Mouse (Mus musculus) hindbrain, embryonic 11.5 days (tissue): Measurements from ENCODE around the gene Tes. TPM values are rescaled to one million over a fixed set of nuclear protein-coding genes. Genes with fewer than 3 reads are reported as not detected.
A peak's percentile ranks its signal among the peaks of the same experiment; 100 is the strongest.

Experiments used
- ATAC-seq: fragments of 200-750 bp; cut with Nextera tagmentation; 2 replicates; pipeline ENCODE4 v1.8.0; 2017; ENCODE audit warnings: mild to moderate bottlenecking, moderate TSS enrichment, moderate library complexity; ENCODE audit not compliant: low FRiP score
- DNase-seq: peaks from one replicate; pipeline ENCODE4 v3.0.0-alpha.2; 2015; ENCODE audit warnings: low spot score
- H3K27ac ChIP-seq: fragments of 300-500 bp; sonication (generic); 2 replicates; pipeline ENCODE4 v1.5.1; 2014; ENCODE audit warnings: mild to moderate bottlenecking, low read depth, low read length
- H3K27me3 ChIP-seq: fragments of 300-500 bp; sonication (generic); 2 replicates; pipeline ENCODE4 v1.6.1; 2014; ENCODE audit warnings: mild to moderate bottlenecking, low read length, moderate library complexity, mixed read lengths; ENCODE audit not compliant: control insufficient read depth, insufficient read depth
- H3K36me3 ChIP-seq: fragments of 300-500 bp; sonication (generic); 2 replicates; pipeline ENCODE4 v1.6.1; 2014; ENCODE audit warnings: mild to moderate bottlenecking, low read length, moderate library complexity, mixed read lengths; ENCODE audit not compliant: control insufficient read depth, insufficient read depth
- H3K4me1 ChIP-seq: fragments of 300-500 bp; sonication (generic); replicated peaks from 2 replicates; pipeline ENCODE4 v1.6.1; 2014; ENCODE audit warnings: low read length, mixed read lengths; ENCODE audit not compliant: control insufficient read depth, insufficient read depth
- H3K4me2 ChIP-seq: fragments of 300-500 bp; sonication (generic); replicated peaks from 2 replicates; pipeline ENCODE4 v1.6.1; 2014; ENCODE audit warnings: mild to moderate bottlenecking, low read depth, low read length
- H3K4me3 ChIP-seq: fragments of 300-500 bp; sonication (generic); 2 replicates; pipeline ENCODE4 v1.5.1; 2014; ENCODE audit warnings: low read depth, low read length
- H3K9ac ChIP-seq: fragments of 300-500 bp; sonication (generic); 2 replicates; pipeline ENCODE4 v1.6.1; 2014; ENCODE audit warnings: low read depth, low read length
- H3K9me3 ChIP-seq: fragments of 300-500 bp; sonication (generic); 2 replicates; pipeline ENCODE4 v1.6.1; 2016; ENCODE audit warnings: low read length; ENCODE audit not compliant: control insufficient read depth
- WGBS: fragments of 180-500 bp; shearing (Covaris S2); extraction: QIAGEN DNeasy Blood & Tissue Kit; methylation state at CpG from one replicate; pipeline ENCODE4 v1.1.7; 2014; 5-methylcytosine and 5-hydroxymethylcytosine counted together
- polyA plus RNA-seq: library from polyadenylated mRNA; unstranded; fragments of >200 nt; fragmentation: Nextera tagmentation; extraction: Ambion mirVana; gene quantifications from 2 replicates; pipeline ENCODE4 v1.2.1, GENCODE M21; 2014

Tes gene
- polyA plus RNA-seq = 65.2 and 65.5 TPM in 2 replicates

- under 1% methylated on average over 62 of the region's 63 CpGs for whole genome bisulfite sequencing
These were observed at the start of gene Tes for GRCm38 (mm10) chr6:17064936-17065790. Tes (plus strand) TSS chr6:17065149.

DNA sequence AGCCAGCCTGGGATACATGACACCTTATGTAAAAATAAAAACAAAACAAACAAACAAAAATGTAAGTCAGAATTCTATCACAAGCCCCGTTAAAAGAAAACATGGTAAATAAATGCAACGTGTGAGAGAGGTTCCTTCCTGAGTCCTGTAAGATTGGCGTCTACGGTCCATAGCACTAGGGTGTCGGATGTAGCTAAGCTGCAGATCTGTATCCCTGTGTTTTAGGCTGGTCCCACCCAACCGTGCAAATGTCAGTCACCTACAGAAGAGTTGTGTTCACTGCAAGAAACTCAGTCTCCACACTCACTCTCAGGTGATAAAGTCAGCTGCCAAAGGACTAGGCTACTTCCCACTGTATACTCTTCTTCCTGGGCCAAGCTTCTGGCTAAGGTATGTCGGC, 39.1 kb upstream of the Tes start:
- Histone ChIP-seq H3K4me1 (no peaks in the 10 kb centered on the region), H3K9me3 (no peaks in the 10 kb centered on the region), H3K9ac (no peak overlapping the region), H3K36me3 (no peaks in the 10 kb centered on the region), H3K4me2 (no peak overlapping the region), H3K4me3 (no peak overlapping the region), H3K27ac (no peak overlapping the region), H3K27me3 (no peaks in the 10 kb centered on the region)
- DNase-seq = no peak
- ATAC-seq = no peak
- 72% methylated on average over 7 of the region's 7 CpGs for WGBS

More at GRCm38 (mm10) chr6:17064936-17065790, at the start of gene Tes:
- peak within 1 kb of the TSS; percentile 82 for H3K9ac ChIP-seq
- ATAC-seq (peak; percentile 96), DNase-seq (peak; percentile 81)
- peaks cover 5% of the 10 kb centered on the region; the same call in 1 of the 2 replicates for H3K27me3 ChIP-seq
- H3K4me3 ChIP-seq = peak within 1 kb of the TSS; percentile 81
- H3K36me3 ChIP-seq = no peaks in the 10 kb centered on the region
- H3K27ac ChIP-seq = no peak within 1 kb of the TSS
- H3K9me3 ChIP-seq = no peaks in the 10 kb centered on the region
- H3K4me2 ChIP-seq = peak within 1 kb of the TSS; percentile 94
- no peaks in the 10 kb centered on the region for H3K4me1 ChIP-seq

DNA sequence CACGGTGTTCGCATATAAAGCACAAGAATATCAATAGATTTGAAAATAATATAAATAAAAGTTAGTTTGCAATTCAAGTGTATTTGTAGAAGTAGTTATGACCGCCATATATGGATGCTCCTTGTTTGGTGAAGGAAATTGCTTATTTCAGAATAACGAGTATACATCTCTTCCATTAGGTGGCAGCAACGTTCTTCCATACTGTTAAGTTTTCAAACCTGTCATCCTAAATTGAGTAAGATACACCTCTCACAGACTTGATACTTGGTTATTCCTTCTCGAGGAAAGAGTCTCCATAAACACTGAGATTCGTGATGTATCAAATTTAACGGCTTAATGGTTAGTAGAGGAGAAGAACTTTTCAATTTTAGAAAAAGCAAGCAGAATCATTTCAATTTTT, 37.4 kb upstream of the Tes start:
- Histone ChIP-seq H3K4me1 (no peaks in the 10 kb centered on the region), H3K27me3 (no peaks in the 10 kb centered on the region), H3K4me2 (no peak overlapping the region), H3K36me3 (no peaks in the 10 kb centered on the region), H3K9ac (no peak overlapping the region), H3K4me3 (no peak overlapping the region), H3K9me3 (no peaks in the 10 kb centered on the region), H3K27ac (no peak overlapping the region)
- 23% methylated on average over 8 of the region's 8 CpGs for WGBS
- DNase-seq (peak; percentile 64), ATAC-seq (no peak)

- Histone ChIP-seq H3K27me3 (no peaks in the 10 kb centered on the region), H3K4me1 (no peaks in the 10 kb centered on the region), H3K9me3 (no peaks in the 10 kb centered on the region), H3K4me3 (no peak overlapping the region), H3K9ac (no peak overlapping the region), H3K4me2 (no peak overlapping the region), H3K27ac (no peak overlapping the region), H3K36me3 (no peaks in the 10 kb centered on the region)
- DNase-seq = no peak
- WGBS = 89% methylated on average over 8 of the region's 8 CpGs
- ATAC-seq = no peak
These were observed 36.1 kb upstream of the Tes start for GRCm38 (mm10) chr6:17028809-17029208.

DNA sequence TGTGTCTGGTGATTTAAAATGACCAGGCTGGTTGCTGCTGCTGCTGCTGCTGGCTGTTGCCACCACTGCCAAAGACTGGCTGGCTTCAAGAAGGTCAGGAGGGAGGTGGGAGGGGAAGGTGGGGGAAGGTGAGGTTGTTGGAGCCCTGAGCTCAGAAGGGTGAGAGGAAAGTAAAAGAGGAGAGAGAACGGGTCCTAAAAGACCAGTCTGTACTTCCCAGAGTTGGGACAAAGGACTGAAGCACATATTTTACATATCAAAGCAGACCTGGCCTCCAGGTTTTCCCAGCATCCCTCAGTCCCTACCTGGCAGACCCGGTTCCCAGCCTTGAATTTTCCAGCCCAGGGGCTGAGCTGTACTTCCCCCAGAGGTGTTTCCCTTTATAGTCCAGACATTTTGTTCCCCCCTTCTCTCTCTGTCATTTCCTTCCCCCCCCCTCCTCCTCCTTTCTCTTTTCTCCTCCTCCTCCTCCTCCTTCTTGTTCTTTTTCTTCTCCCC, 32.7 kb upstream of the Tes start:
- H3K27me3 ChIP-seq = no peaks in the 10 kb centered on the region
- no peak overlapping the region for H3K4me3 ChIP-seq
- WGBS = 6% methylated on average over 2 of the region's 2 CpGs
- no peak overlapping the region for H3K4me2 ChIP-seq
- no peak for ATAC-seq
- no peaks in the 10 kb centered on the region for H3K36me3 ChIP-seq
- no peaks in the 10 kb centered on the region for H3K9me3 ChIP-seq
- no peak overlapping the region for H3K9ac ChIP-seq
- peak; percentile 5 for DNase-seq
- no peaks in the 10 kb centered on the region for H3K4me1 ChIP-seq
- H3K27ac ChIP-seq = no peak overlapping the region

DNA sequence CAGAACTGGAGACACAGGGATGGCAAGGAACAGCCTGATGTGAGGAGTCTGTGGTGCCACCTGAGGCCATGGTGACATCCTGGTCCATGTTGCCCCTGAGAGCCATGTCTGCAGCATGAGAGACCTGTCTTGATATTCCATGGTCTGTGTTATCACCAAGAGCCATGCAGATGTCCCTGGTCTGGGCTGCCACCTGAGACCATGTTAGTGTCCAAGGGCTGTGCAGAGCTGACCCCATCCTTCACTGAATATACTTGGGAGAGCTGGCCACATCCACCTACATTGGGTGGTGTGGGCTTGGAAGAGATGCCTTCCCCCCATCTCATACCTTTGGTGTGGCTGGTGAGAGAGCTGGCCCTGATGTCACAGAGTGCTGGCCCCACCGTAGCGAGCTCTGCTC, 30.9 kb upstream of the Tes start:
- H3K36me3 ChIP-seq = no peaks in the 10 kb centered on the region
- H3K4me2 ChIP-seq = no peak overlapping the region
- no peak overlapping the region for H3K9ac ChIP-seq
- whole genome bisulfite sequencing = 89% methylated on average over 2 of the region's 2 CpGs
- H3K9me3 ChIP-seq = no peaks in the 10 kb centered on the region
- no peak overlapping the region for H3K27ac ChIP-seq
- H3K27me3 ChIP-seq = no peaks in the 10 kb centered on the region
- ATAC-seq (0 out of 2 replicates have a peak, but pooled peaks have one; percentile 43), DNase-seq (no peak)
- no peaks in the 10 kb centered on the region for H3K4me1 ChIP-seq
- H3K4me3 ChIP-seq = no peak overlapping the region

GRCm38 (mm10) chr6:17035228-17035627, 29.7 kb upstream of the Tes start:
- no peaks in the 10 kb centered on the region for H3K36me3 ChIP-seq
- H3K4me1 ChIP-seq = no peaks in the 10 kb centered on the region
- H3K27me3 ChIP-seq = no peaks in the 10 kb centered on the region
- no peak overlapping the region for H3K27ac ChIP-seq
- no peak for DNase-seq
- no peak overlapping the region for H3K4me3 ChIP-seq
- no peak overlapping the region for H3K4me2 ChIP-seq
- no peaks in the 10 kb centered on the region for H3K9me3 ChIP-seq
- ATAC-seq = no peak
- no peak overlapping the region for H3K9ac ChIP-seq

GRCm38 (mm10) chr6:17051432-17052025, 13.4 kb upstream of the Tes start:
- Histone ChIP-seq H3K36me3 (no peaks in the 10 kb centered on the region), H3K4me3 (no peak overlapping the region), H3K27ac (no peak overlapping the region), H3K4me2 (no peak overlapping the region), H3K9ac (no peak overlapping the region), H3K27me3 (no peaks in the 10 kb centered on the region), H3K9me3 (no peaks in the 10 kb centered on the region), H3K4me1 (no peaks in the 10 kb centered on the region)
- ATAC-seq (no peak), DNase-seq (no peak)
- WGBS = 85% methylated on average over 4 of the region's 4 CpGs
